Mouse (Mus musculus): ENCODE data around the gene Prap1.

The Prap1 gene

GRCm38 (mm10) chr7:140137135-140138020, 44.2 kb downstream of the Prap1 start, which contains the start of gene Mtg1:
Gene Mtg1, plus strand, starts transcription at chr7:140137564.
- DNase-seq: peak; percentile 96

GRCm38 (mm10) chr7:140138021-140138310, 44.8 kb downstream of the Prap1 start:
- no peak for DNase-seq

- DNase-seq: peak; percentile 63
These were observed 48.2 kb downstream of the Prap1 start for GRCm38 (mm10) chr7:140141350-140141749.

GRCm38 (mm10) chr7:140144550-140144949, 51.4 kb downstream of the Prap1 start:
- DNase-seq: no peak
